Mouse (Mus musculus): ENCODE results near the gene Akt2. TPM values are rescaled to one million over a fixed set of nuclear protein-coding genes. Genes with fewer than 3 reads are reported as not detected.

The Akt2 gene
- total and polyA plus RNA-seq, 3 experiments: 73.5 to 127 TPM; not detected in 1

DNA sequence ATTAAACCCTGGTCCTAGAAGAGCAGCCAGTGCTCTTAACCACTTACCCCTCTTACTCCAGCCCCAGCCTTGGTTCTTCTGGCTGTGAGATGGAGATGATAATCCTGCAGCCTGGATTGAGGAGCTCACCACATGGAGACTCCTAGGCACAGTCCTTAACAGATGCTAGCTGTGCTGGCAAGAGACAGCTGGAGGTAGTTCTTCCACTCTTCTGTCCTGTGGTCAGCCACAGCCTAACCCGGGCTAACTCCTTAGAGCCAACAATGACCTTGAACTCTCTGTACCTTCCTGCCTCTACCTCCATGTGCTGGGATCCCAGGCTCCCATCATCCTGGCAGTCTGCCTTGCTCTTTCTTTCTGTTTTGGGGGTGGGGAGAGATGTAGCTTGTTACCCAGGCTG lies 30.4 kb upstream of the Akt2 start:
- H3K9ac ChIP-seq (ENCODE audit: control insufficient read depth, low read depth, low read length, poor library complexity, severe bottlenecking): no peak overlapping the region

DNA sequence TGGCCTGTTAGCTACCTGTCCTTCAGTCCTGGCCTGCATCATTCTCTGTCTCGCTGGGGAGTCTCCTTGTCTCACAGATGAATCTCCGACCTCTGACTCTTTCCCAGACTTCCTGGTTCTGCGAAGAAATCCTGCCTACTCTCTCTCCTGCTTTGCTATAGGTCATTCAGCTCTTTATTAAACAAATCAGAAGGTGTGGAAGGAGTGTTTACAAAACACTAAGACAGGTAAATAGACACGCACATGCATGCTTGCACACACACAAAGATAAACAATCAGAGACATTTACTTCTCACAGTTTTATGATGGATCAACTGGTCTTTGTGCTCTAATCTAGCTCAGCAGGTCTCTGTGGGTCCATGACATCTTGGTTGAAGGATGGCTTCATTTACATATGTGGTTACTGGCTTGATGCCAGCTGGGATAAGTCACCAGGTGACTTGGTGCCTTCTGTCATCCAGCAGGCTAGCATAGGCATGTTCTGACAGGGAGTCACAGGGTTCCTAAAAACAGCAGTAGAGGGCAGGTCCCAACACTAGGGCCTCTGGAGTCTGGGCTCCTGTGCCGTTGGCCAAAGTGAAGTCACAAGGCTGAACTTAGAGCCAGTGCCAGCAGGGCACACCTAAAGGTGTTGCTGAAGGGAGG lies 21.6 kb upstream of the Akt2 start:
- Histone ChIP-seq H3K27ac (ENCODE audit: control insufficient read depth, low read depth, low read length) (no peak overlapping the region), H3K9me3 (replicated peaks; ENCODE audit: insufficient read depth, low read length) (no peaks in the 10 kb centered on the region), H3K4me3 (ENCODE audit: control insufficient read depth in 1 of 2, insufficient read depth in 1 of 2, low read depth in 2 of 2, low read length in 2 of 2) (no peak overlapping the region), H3K27me3 (ENCODE audit: control insufficient read depth in 1 of 2, insufficient read depth in 2 of 2, low read length in 2 of 2) (no peaks in the 10 kb centered on the region), H3K9ac (ENCODE audit: control insufficient read depth, low read depth, low read length, poor library complexity, severe bottlenecking) (no peak overlapping the region), H3K4me1 (ENCODE audit: control insufficient read depth in 1 of 2, insufficient read depth in 2 of 2, low read length in 2 of 2) (no peaks in the 10 kb centered on the region), H3K36me3 (ENCODE audit: control insufficient read depth in 1 of 2, insufficient read depth in 2 of 2, low read length in 2 of 2) (peaks cover 0 to 6% of the 10 kb centered on the region in 2 experiments; a peak in 3 of 4 replicates), H3K79me2 (ENCODE audit: control insufficient read depth, insufficient read depth, low read length, poor library complexity) (no peaks in the 10 kb centered on the region)
- TF ChIP-seq RCOR1 (IDR thresholded peaks at IDR 0.05; ENCODE audit: low read depth, low read length): no peak
- TF ChIP-seq ETS1 (IDR thresholded peaks at IDR 0.05; ENCODE audit: low read depth, low read length): 0 out of 2 replicates have a peak, but pooled peaks have one; percentile 17
- TF ChIP-seq KAT2A (conservative IDR thresholded peaks at IDR 0.05; ENCODE audit: low read depth, low read length): no peak
- TF ChIP-seq E2F4 (IDR thresholded peaks at IDR 0.05; ENCODE audit: borderline replicate concordance, low read depth, low read length): no peak
- no peak for TF ChIP-seq MYB (IDR thresholded peaks at IDR 0.05; ENCODE audit: low read depth, low read length)
- DNase-seq (ENCODE audit: low read depth, low spot score): peak; percentile 23

More for the DNA sequence above, 30.4 kb upstream of the Akt2 start:
- Histone ChIP-seq H3K4me1 (ENCODE audit: control insufficient read depth in 1 of 2, insufficient read depth in 2 of 2, low read length in 2 of 2) (no peaks in the 10 kb centered on the region), H3K27me3 (ENCODE audit: control insufficient read depth in 1 of 2, insufficient read depth in 2 of 2, low read length in 2 of 2) (no peaks in the 10 kb centered on the region), H3K9me3 (replicated peaks; ENCODE audit: insufficient read depth, low read length) (no peaks in the 10 kb centered on the region), H3K36me3 (ENCODE audit: control insufficient read depth in 1 of 2, insufficient read depth in 2 of 2, low read length in 2 of 2) (peaks cover 0 to 2% of the 10 kb centered on the region in 2 experiments; a peak in 2 of 4 replicates), H3K27ac (ENCODE audit: control insufficient read depth, low read depth, low read length) (no peak overlapping the region), H3K4me3 (ENCODE audit: control insufficient read depth in 1 of 2, insufficient read depth in 1 of 2, low read depth in 2 of 2, low read length in 2 of 2) (no peak overlapping the region), H3K79me2 (ENCODE audit: control insufficient read depth, insufficient read depth, low read length, poor library complexity) (no peaks in the 10 kb centered on the region)
- no peak for DNase-seq (ENCODE audit: low read depth, low spot score)
- TF ChIP-seq MXI1 (IDR thresholded peaks at IDR 0.05; ENCODE audit: low read depth, low read length): no peak
- TF ChIP-seq ETS1 (IDR thresholded peaks at IDR 0.05; ENCODE audit: low read depth, low read length): no peak
- TF ChIP-seq E2F4 (IDR thresholded peaks at IDR 0.05; ENCODE audit: borderline replicate concordance, low read depth, low read length): no peak
- TF ChIP-seq TBP (IDR thresholded peaks at IDR 0.05; ENCODE audit: low read depth, low read length): no peak
- TF ChIP-seq ZC3H11A (IDR thresholded peaks at IDR 0.05; ENCODE audit: low read depth, low read length): no peak
- no peak for TF ChIP-seq ELF1 (IDR thresholded peaks at IDR 0.05; ENCODE audit: low read depth, low read length)
- TF ChIP-seq USF2 (IDR thresholded peaks at IDR 0.05; ENCODE audit: borderline replicate concordance in 1 of 2, insufficient read depth in 1 of 2, low read depth in 1 of 2, low read length in 2 of 2): no peak
- TF ChIP-seq MAZ (IDR thresholded peaks at IDR 0.05; ENCODE audit: low read depth, low read length): no peak
- no peak for TF ChIP-seq ZKSCAN1 (IDR thresholded peaks at IDR 0.05; ENCODE audit: low read depth, low read length)
- TF ChIP-seq POLR2AphosphoS5 (IDR thresholded peaks at IDR 0.05; ENCODE audit: borderline replicate concordance, low read depth, low read length): no peak
- no peak for TF ChIP-seq HCFC1 (IDR thresholded peaks at IDR 0.05; ENCODE audit: low read depth, low read length)
- no peak for TF ChIP-seq MEF2A (IDR thresholded peaks at IDR 0.05; ENCODE audit: extremely low read depth, insufficient replicate concordance, low read depth, low read length, poor library complexity, severe bottlenecking)
- no peak for TF ChIP-seq CTCF (IDR thresholded peaks at IDR 0.05 in 2 of 3, conservative IDR thresholded peaks at IDR 0.05 in 1 of 3; ENCODE audit: control insufficient read depth in 1 of 3, insufficient read depth in 1 of 3, low read depth in 2 of 3, low read length in 3 of 3, poor library complexity in 1 of 3, severe bottlenecking in 1 of 3)
- TF ChIP-seq EP300 (IDR thresholded peaks at IDR 0.05; ENCODE audit: low read depth in 1 of 2, low read length in 2 of 2): no peak
- TF ChIP-seq MAFK (IDR thresholded peaks at IDR 0.05; ENCODE audit: borderline replicate concordance, low read depth, low read length): no peak
- no peak for TF ChIP-seq RCOR1 (IDR thresholded peaks at IDR 0.05; ENCODE audit: low read depth, low read length)
- no peak for TF ChIP-seq NELFE (IDR thresholded peaks at IDR 0.05; ENCODE audit: low read depth, low read length)
- TF ChIP-seq BHLHE40 (IDR thresholded peaks at IDR 0.05; ENCODE audit: borderline replicate concordance, low read depth, low read length): no peak
